Mouse (Mus musculus) thymus, postnatal 10 days (tissue): ENCODE data around the gene Aim2.
A peak's percentile ranks its signal among the peaks of the same experiment; 100 is the strongest.
"Not testable (repeated sequence)": the region's sequence is repeated elsewhere in the genome, so short reads cannot be mapped to it uniquely, and the experiment has no call there.

Experiments
- DNase-seq, 2 experiments: peaks; one replicate each; pipeline ENCODE4 v3.0.0; 2021; ENCODE audit warnings: low spot score in 2 of 2

Gene Aim2

GRCm38 (mm10) chr1:173350372-173350957, at the start of gene Aim2:
Aim2 (plus strand) TSS chr1:173350879.
- no peak for DNase-seq

- DNase-seq: not testable (repeated sequence)
These were observed 47.9 kb upstream of the Aim2 start for GRCm38 (mm10) chr1:173302795-173303194.

- DNase-seq: not testable (repeated sequence)
These were observed 37.1 kb upstream of the Aim2 start for GRCm38 (mm10) chr1:173313535-173314050.

- no peak for DNase-seq
These were observed 35.0 kb upstream of the Aim2 start for GRCm38 (mm10) chr1:173315725-173316124.

GRCm38 (mm10) chr1:173317925-173318477, 32.7 kb upstream of the Aim2 start:
- DNase-seq: no peak

GRCm38 (mm10) chr1:173321593-173322248, 29.0 kb upstream of the Aim2 start:
- no peak for DNase-seq

GRCm38 (mm10) chr1:173322249-173322627, 28.4 kb upstream of the Aim2 start:
- DNase-seq: no peak

GRCm38 (mm10) chr1:173323839-173324585, 26.7 kb upstream of the Aim2 start:
- peak in 1 of 2 experiments; percentile 8 for DNase-seq

- DNase-seq: no peak
These were observed 25.7 kb upstream of the Aim2 start for GRCm38 (mm10) chr1:173324961-173325360.

- DNase-seq: no peak
These were observed 25.3 kb upstream of the Aim2 start for GRCm38 (mm10) chr1:173325395-173325794.

- DNase-seq: no peak
These were observed 24.1 kb upstream of the Aim2 start for GRCm38 (mm10) chr1:173326552-173326951.

- no peak for DNase-seq
These were observed 22.2 kb upstream of the Aim2 start for GRCm38 (mm10) chr1:173328446-173328845.

- no peak for DNase-seq
These were observed 21.5 kb upstream of the Aim2 start for GRCm38 (mm10) chr1:173329185-173329584.

- no peak for DNase-seq
These were observed 20.9 kb upstream of the Aim2 start for GRCm38 (mm10) chr1:173329743-173330142.

- no peak for DNase-seq
These were observed 18.3 kb upstream of the Aim2 start for GRCm38 (mm10) chr1:173332418-173332817.

GRCm38 (mm10) chr1:173333312-173334253, 17.1 kb upstream of the Aim2 start, which contains the start of gene Ackr1:
Ackr1 (minus strand) TSS chr1:173333750.
- DNase-seq: no peak

- DNase-seq: no peak
These were observed 14.8 kb upstream of the Aim2 start for GRCm38 (mm10) chr1:173335903-173336302.

- no peak for DNase-seq
These were observed 13.7 kb upstream of the Aim2 start for GRCm38 (mm10) chr1:173337008-173337407.

GRCm38 (mm10) chr1:173339543-173339942, 11.1 kb upstream of the Aim2 start:
- DNase-seq: peak in 1 of 2 experiments; percentile 18

- no peak for DNase-seq
These were observed 8.3 kb upstream of the Aim2 start for GRCm38 (mm10) chr1:173342425-173342824.

GRCm38 (mm10) chr1:173343934-173344333, 6.7 kb upstream of the Aim2 start:
- DNase-seq: no peak
